Mouse (Mus musculus): ENCODE results near the gene Kdelr3. TPM values are rescaled to one million over a fixed set of nuclear protein-coding genes. Genes with fewer than 3 reads are reported as not detected.

Kdelr3 gene
- polyA plus RNA-seq, 1 experiment from 2014 or later = 35.9 TPM

DNA sequence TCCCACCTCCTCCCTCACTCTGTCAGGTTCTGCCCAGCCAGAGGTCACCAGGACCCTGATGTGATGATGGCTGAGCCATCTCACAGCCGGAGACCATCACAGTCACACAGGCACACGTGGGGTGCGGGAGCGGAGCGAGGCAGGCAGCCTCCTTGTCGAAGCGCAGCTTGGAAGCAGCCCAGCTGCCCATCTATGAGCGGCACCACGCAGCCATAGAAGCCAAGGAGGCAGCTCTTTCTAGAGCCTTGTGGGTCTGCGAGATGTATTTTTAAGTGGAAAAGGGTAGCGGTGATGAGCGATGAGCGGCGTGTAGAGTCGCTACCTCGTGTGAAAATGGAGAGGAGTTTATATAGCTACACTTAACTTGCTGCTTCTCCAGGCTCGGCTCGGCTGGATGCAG is 22.7 kb upstream of the Kdelr3 start:
- peaks cover 76% of the 10 kb centered on the region for H3K27me3 ChIP-seq
- H3K4me3 ChIP-seq (replicated peaks) = no peak overlapping the region
- no peak overlapping the region for H3K27ac ChIP-seq
- ATAC-seq (ENCODE audit: insufficient number of reproducible peaks, insufficient read depth, low FRiP score, low TSS enrichment, low read depth) = no peak
- no peak overlapping the region for H3K4me2 ChIP-seq
- no peaks in the 10 kb centered on the region for H3K4me1 ChIP-seq (replicated peaks)
- H3K9me3 ChIP-seq = no peaks in the 10 kb centered on the region
- H3K9ac ChIP-seq (replicated peaks) = no peak overlapping the region
- 43% methylated on average over 18 of the region's 18 CpGs for WGBS
- no peaks in the 10 kb centered on the region for H3K36me3 ChIP-seq

DNA sequence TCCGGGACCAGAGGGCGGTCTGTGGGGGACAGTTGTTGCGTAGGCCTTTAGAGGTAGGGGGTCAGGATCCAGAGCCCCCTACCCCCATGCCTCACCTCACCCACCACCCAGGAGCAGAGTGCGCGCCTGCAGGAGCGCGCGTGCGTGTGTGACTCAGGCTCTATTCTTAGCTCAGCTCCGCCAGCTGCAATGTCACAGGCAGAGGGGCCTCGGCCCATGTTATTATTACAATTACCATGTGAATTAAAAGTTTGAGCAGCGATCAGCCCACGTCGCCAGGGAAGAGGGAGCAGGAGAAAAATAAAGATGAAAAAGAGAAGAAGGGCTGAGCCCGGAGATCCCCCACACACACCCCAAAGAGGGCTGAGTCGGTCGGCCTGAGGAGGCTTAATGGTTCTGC is 16.1 kb upstream of the Kdelr3 start:
- Histone ChIP-seq H3K36me3 (no peaks in the 10 kb centered on the region), H3K9ac (replicated peaks) (no peak overlapping the region), H3K4me2 (no peak overlapping the region), H3K27ac (no peak overlapping the region), H3K4me3 (replicated peaks) (no peak overlapping the region), H3K4me1 (replicated peaks) (peaks cover 6% of the 10 kb centered on the region), H3K9me3 (no peaks in the 10 kb centered on the region), H3K27me3 (peaks cover 90% of the 10 kb centered on the region)
- 78% methylated on average over 17 of the region's 17 CpGs for WGBS
- ATAC-seq (ENCODE audit: insufficient number of reproducible peaks, insufficient read depth, low FRiP score, low TSS enrichment, low read depth) = no peak

DNA sequence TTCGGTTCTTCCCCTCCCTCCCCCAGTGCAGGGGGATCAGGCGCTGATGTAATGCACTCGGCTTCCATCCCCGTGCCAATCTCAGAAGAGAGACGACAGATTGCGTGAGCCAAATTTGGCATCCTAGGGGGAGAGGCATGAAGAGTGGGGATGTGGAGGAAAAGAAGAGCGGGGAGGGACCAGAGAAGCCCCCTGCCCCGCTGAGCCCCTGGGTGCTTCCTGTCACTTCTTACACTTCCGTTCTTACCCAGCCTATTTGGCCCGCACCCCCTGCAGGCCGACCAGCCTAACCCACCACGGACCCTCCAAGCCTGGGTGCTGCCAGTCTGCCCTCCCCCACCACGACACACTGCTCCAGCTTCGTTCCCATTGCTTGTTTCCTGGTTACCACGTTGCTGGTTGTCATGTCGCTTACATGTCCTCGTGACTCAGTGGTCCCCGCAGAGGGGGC is 13.3 kb upstream of the Kdelr3 start:
- Histone ChIP-seq H3K27me3 (peaks cover 100% of the 10 kb centered on the region), H3K4me3 (replicated peaks) (no peak overlapping the region), H3K36me3 (no peaks in the 10 kb centered on the region), H3K27ac (no peak overlapping the region), H3K4me1 (replicated peaks) (peaks cover 16% of the 10 kb centered on the region), H3K9ac (replicated peaks) (no peak overlapping the region), H3K4me2 (no peak overlapping the region), H3K9me3 (no peaks in the 10 kb centered on the region)
- ATAC-seq (ENCODE audit: insufficient number of reproducible peaks, insufficient read depth, low FRiP score, low TSS enrichment, low read depth) = no peak
- 22% methylated on average over 18 of the region's 18 CpGs for WGBS

DNA sequence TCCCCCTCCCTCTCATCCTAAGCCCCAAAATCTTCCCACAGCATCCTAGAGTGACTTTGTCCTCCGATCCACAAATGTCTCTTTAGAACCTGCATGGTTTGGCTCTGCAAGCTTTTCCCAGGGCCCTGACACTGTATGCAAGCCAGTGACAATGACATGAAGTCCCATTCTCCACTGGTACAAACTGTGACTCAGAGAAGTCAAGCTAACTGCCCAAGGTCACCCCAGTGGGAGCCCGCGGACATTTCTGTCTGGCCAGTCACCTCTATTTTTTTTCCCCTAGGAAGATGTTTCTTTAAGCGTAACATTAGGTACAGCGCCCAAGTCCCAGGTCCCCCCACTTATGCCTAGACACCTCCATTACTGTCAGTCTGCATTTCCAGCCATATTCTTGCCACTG is 12.8 kb upstream of the Kdelr3 start:
- 82% methylated on average over 5 of the region's 5 CpGs for WGBS
- H3K27me3 ChIP-seq = peaks cover 100% of the 10 kb centered on the region
- ATAC-seq (ENCODE audit: insufficient number of reproducible peaks, insufficient read depth, low FRiP score, low TSS enrichment, low read depth) = no peak

DNA sequence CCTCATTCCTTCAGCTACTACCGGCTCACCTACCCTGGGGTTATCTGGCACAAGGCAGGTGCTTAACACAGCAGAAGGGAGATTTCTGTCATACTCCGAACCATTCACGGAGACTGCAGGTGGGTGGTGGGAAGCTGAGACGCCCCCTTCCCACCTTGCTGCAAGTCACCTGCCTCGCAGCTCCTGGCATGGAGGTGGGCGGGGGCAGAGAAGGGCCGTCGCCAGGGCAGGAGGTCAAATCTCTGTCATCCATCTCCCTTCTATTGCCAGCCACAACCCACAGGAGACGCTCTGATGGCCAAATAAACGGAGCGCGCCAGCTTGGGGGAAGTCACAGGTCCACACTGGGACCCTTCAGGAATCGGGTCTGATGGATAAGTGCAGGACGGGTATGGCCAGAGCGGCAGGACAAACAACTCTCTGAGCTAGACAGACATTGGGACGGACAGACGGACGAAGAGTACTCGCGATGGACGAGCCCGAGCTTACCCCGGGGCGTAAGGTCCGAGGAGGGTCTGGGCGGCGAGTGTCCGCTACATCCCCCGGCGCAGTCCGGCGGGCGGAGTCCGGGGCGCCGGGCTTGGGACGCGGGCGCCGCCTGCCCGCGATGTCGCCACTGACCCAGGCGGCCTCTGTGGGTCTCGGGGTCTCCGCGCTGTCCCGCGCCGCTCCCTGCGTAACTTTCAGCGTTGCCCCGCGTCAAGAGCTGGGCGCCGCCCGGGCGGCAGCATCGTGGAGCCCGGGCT is 11.3 kb upstream of the Kdelr3 start, which contains the start of gene Kcnj4:
Gene Kcnj4, minus strand, starts transcription at position 535 of the 746 bp plus-strand sequence.
- Histone ChIP-seq H3K27ac (no peak within 1 kb of the TSS), H3K4me3 (replicated peaks) (peak within 1 kb of the TSS; percentile 59), H3K4me1 (replicated peaks) (peaks cover 16% of the 10 kb centered on the region), H3K4me2 (peak within 1 kb of the TSS; percentile 99), H3K36me3 (no peaks in the 10 kb centered on the region), H3K9me3 (no peaks in the 10 kb centered on the region), H3K9ac (replicated peaks) (peak within 1 kb of the TSS; percentile 57), H3K27me3 (peaks cover 100% of the 10 kb centered on the region)
- under 1% methylated on average over 48 of the region's 60 CpGs for WGBS
- ATAC-seq (ENCODE audit: insufficient number of reproducible peaks, insufficient read depth, low FRiP score, low TSS enrichment, low read depth) = no peak

More for the DNA sequence above, 12.8 kb upstream of the Kdelr3 start:
- Histone ChIP-seq H3K4me1 (replicated peaks) (peaks cover 16% of the 10 kb centered on the region), H3K9ac (replicated peaks) (no peak overlapping the region), H3K9me3 (no peaks in the 10 kb centered on the region), H3K4me2 (no peak overlapping the region), H3K4me3 (replicated peaks) (no peak overlapping the region), H3K27ac (no peak overlapping the region), H3K36me3 (no peaks in the 10 kb centered on the region)

DNA sequence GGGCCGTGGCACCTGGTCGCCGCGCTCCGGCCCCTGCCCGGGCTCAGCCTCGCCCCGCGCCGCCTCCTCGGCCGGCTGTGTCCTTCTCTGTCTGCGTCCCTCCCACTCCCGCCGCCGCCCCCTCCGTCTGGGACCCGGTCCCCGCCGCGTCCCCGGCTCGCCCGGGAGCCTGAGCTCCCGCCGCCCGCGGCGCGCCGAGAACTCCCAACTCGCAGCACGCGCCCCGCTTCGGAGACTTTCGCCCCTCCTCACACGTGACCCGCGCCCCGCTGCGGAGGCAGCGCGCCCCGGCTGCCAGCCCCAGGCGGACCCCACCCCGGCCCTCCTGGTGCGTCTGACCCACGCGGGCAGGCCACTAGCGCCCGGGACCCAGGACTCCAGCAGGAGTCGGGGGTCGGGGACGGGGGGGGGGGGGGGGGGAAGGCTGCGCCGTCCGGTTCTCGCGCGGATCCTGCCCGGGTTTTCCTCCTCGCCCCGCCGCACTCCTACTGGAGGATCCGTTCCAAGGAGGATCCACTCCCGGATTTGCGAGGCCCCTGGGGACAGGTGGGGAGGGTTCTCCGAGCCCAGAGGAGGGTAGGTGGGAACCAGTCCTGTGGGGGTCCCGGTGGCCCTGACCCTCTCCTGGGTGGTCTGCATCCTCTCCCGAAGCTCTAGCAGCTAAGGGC is 10.5 kb upstream of the Kdelr3 start:
- WGBS = 1% methylated on average over 65 of the region's 71 CpGs
- no peak overlapping the region for H3K27ac ChIP-seq
- ATAC-seq (ENCODE audit: insufficient number of reproducible peaks, insufficient read depth, low FRiP score, low TSS enrichment, low read depth) = peak; percentile 15; the same call in 1 of the 2 replicates

DNA sequence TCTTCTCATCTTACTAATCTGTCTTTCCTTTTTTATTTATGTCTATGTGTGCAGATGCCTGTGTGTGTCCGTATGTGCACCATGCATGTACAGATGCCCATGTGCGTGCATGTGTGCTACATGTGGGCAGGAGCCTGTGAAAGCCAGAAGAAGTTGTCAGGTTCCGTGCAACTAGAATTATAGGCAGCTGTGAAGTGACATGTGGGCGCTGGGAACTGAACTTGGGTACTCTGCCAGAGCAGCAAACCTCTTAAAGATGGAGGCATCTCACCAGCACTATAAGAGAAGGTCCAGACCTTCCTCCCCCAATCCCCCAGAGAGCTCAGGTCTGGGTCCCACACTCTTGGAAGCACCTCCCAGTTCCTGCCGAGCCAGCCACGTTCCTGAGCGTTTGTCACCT is 9.8 kb upstream of the Kdelr3 start:
- H3K4me2 ChIP-seq = peak overlapping the region; percentile 99
- H3K36me3 ChIP-seq = no peaks in the 10 kb centered on the region
- no peak for ATAC-seq (ENCODE audit: insufficient number of reproducible peaks, insufficient read depth, low FRiP score, low TSS enrichment, low read depth)
- H3K4me3 ChIP-seq (replicated peaks) = peak overlapping the region; percentile 59; the same call in 1 of the 2 replicates
- no peak overlapping the region for H3K27ac ChIP-seq
- H3K27me3 ChIP-seq = peaks cover 100% of the 10 kb centered on the region
- WGBS = 26% methylated on average over 7 of the region's 7 CpGs
- no peak overlapping the region for H3K9ac ChIP-seq (replicated peaks)
- H3K9me3 ChIP-seq = no peaks in the 10 kb centered on the region
- H3K4me1 ChIP-seq (replicated peaks) = peaks cover 19% of the 10 kb centered on the region

More for the DNA sequence above, 10.5 kb upstream of the Kdelr3 start:
- Histone ChIP-seq H3K4me2 (peak overlapping the region; percentile 99), H3K9ac (replicated peaks) (peak overlapping the region; percentile 57), H3K36me3 (no peaks in the 10 kb centered on the region), H3K4me1 (replicated peaks) (peaks cover 16% of the 10 kb centered on the region), H3K9me3 (no peaks in the 10 kb centered on the region), H3K27me3 (peaks cover 100% of the 10 kb centered on the region), H3K4me3 (replicated peaks) (peak overlapping the region; percentile 59)

DNA sequence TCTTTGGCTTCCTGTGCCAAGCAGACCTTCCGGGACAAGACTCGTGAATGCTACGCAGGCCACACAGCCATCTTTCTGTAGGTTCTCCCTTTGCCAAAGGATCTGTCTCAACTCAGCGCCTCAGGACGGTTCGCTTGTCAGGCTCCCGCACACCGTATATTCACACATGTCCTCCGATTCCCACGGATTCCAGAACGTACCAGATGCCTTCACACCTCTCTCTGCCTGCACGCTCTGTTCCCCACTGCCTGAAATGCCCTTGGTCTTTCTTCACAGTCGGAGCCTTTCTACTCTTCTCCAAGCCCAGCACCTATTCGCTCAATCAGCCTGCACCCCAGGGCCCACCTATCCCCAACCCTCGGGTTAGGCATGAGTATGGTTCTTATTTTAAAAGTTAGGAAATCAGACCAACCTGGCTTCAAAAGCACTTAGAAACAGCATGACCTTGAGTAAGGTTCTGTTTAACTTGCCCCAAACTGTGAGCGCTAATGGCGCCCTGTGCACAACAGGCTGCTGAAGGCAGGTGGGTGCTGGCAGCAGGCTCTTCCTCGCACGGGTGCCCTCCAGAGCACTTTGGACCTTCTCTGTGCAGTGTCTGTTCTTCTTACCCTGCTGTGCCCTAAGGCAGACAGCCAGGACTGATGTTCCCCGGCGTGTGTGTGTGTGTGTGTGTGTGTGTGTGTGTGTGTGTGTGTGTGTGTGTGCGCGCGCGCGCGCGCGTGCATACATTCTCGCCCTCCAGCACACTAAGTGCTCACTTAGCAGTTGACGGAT is 9.0 kb upstream of the Kdelr3 start:
- Histone ChIP-seq H3K9me3 (no peaks in the 10 kb centered on the region), H3K4me3 (replicated peaks) (no peak overlapping the region), H3K4me2 (no peak overlapping the region), H3K4me1 (replicated peaks) (peaks cover 24% of the 10 kb centered on the region), H3K36me3 (no peaks in the 10 kb centered on the region), H3K27me3 (peaks cover 99% of the 10 kb centered on the region), H3K9ac (replicated peaks) (0 out of 2 replicates have a peak overlapping the region, but pooled peaks have one; percentile 18), H3K27ac (no peak overlapping the region)
- ATAC-seq (ENCODE audit: insufficient number of reproducible peaks, insufficient read depth, low FRiP score, low TSS enrichment, low read depth) = no peak
- WGBS = 49% methylated on average over 31 of the region's 31 CpGs

DNA sequence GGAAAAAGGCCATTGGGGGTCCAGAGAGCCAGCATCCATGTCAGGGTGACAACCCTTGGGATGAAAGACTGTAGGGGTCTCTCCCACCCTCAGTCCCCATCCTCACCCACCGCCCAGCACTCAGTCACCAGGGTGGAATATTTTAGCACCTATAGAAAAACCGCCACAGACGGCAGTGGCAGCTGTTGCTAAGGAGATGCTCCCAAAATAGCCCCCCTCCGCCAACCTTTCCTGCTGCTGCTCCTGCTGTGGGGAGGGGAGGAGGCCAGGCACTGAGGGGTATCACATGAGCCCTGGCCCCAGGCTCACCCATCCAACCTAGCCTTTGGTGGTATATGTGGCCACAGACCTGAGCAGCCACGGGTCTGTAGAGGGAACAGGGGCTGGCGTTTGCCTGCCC is 6.2 kb upstream of the Kdelr3 start:
- no peak overlapping the region for H3K4me2 ChIP-seq
- no peak overlapping the region for H3K4me3 ChIP-seq (replicated peaks)
- peaks cover 34% of the 10 kb centered on the region for H3K4me1 ChIP-seq (replicated peaks)
- no peak overlapping the region for H3K27ac ChIP-seq
- 42% methylated on average over 6 of the region's 6 CpGs for WGBS
- ATAC-seq (ENCODE audit: insufficient number of reproducible peaks, insufficient read depth, low FRiP score, low TSS enrichment, low read depth) = no peak
- no peaks in the 10 kb centered on the region for H3K9me3 ChIP-seq
- H3K9ac ChIP-seq (replicated peaks) = 0 out of 2 replicates have a peak overlapping the region, but pooled peaks have one; percentile 27
- peaks cover 99% of the 10 kb centered on the region for H3K27me3 ChIP-seq
- H3K36me3 ChIP-seq = no peaks in the 10 kb centered on the region

DNA sequence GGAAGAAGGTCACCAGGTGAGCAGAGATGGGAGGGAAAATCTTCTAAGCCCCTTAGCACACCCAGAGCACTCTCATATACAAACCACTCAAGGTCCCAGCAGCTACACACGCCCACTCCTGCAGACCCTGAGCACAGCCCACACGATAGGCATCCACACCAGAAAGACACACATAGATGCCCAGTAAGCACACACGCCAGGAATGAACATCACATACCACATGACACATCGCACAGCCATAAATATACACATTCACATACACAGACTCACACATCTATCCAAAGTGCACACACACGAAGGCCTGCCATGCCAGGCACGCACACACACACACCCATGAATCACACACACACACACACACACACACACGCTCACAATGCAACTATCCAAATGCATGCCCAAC is 5.8 kb upstream of the Kdelr3 start:
- Histone ChIP-seq H3K4me3 (replicated peaks) (no peak overlapping the region), H3K27ac (no peak overlapping the region), H3K9ac (replicated peaks) (0 out of 2 replicates have a peak overlapping the region, but pooled peaks have one; percentile 27), H3K36me3 (no peaks in the 10 kb centered on the region), H3K4me1 (replicated peaks) (peaks cover 30% of the 10 kb centered on the region), H3K9me3 (no peaks in the 10 kb centered on the region), H3K4me2 (no peak overlapping the region), H3K27me3 (peaks cover 99% of the 10 kb centered on the region)
- ATAC-seq (ENCODE audit: insufficient number of reproducible peaks, insufficient read depth, low FRiP score, low TSS enrichment, low read depth) = no peak
- 77% methylated on average over 7 of the region's 7 CpGs for WGBS

All from limb, embryonic 12.5 days (tissue).